Comparison of ENCODE assay signal across 17 mouse cellular contexts in genomic region chr6:100954563-100954962, GRCm38 (mm10).
"Had no signal": no experiment of that assay in that cellular context is flagged by ENCODE, and none has a peak within 500 bp of the region (broad histone marks: within the 10 kb centered on the region; RNA-seq: fewer than 3 reads in every experiment).

No protein-coding gene starts in this region.

- ATAC-seq: hindbrain, embryonic 16.5 days; inflammation-experienced regulatory T-cells, adult 6 months; intestine, embryonic 15.5 days; intestine, postnatal 0 days had no signal

- DNase-seq: gastrocnemius, adult 2 months; gastrocnemius, postnatal 10 days; gastrocnemius, postnatal 25 days; heart, adult 2 months; heart, postnatal 10 days; heart, postnatal 4 days; kidney, adult 18-20 months; kidney, adult 8-10 months; kidney, postnatal 10 days; kidney, postnatal 25 days; kidney, postnatal 4 days; liver; liver, embryonic 13.5 days had no signal
